In genomic region chr7:116161544-116161943, GRCm38 (mm10) we compare ENCODE assay signal across 9 mouse cellular contexts.
A peak's percentile ranks its signal among the peaks of the same experiment; 100 is the strongest.
DNase-seq lines count a peak whose midpoint lies in the region; ATAC-seq lines count a peak whose summit lies in the region.
"Had no signal": no experiment of that assay in that cellular context is flagged by ENCODE, and none has a peak within 500 bp of the region (broad histone marks: within the 10 kb centered on the region; RNA-seq: fewer than 3 reads in every experiment).

No protein-coding gene starts in this region.

- H3K9ac ChIP-seq in heart, embryonic 12.5 days = no peak overlapping the region
- no peak overlapping the region for H3K9ac ChIP-seq in midbrain, embryonic 12.5 days (replicated peaks)
- H3K9ac ChIP-seq: liver, embryonic 13.5 days had no signal

- no peaks in the 10 kb centered on the region for H3K9me3 ChIP-seq in heart, embryonic 12.5 days (replicated peaks)
- H3K9me3 ChIP-seq in midbrain, embryonic 12.5 days = no peaks in the 10 kb centered on the region
- H3K9me3 ChIP-seq: liver, embryonic 13.5 days had no signal

- H3K36me3 ChIP-seq in heart, embryonic 12.5 days = peaks cover 60% of the 10 kb centered on the region
- H3K36me3 ChIP-seq in midbrain, embryonic 12.5 days = peaks cover 18% of the 10 kb centered on the region

- H3K4me1 ChIP-seq in heart, embryonic 12.5 days (replicated peaks) = peaks cover 6% of the 10 kb centered on the region; the same call in 1 of the 2 replicates
- H3K4me1 ChIP-seq in midbrain, embryonic 12.5 days = no peaks in the 10 kb centered on the region
- H3K4me1 ChIP-seq: liver, embryonic 13.5 days had no signal

- no peak overlapping the region for H3K4me3 ChIP-seq in heart, embryonic 12.5 days
- H3K4me3 ChIP-seq in midbrain, embryonic 12.5 days = no peak overlapping the region
- H3K4me3 ChIP-seq: liver, embryonic 13.5 days had no signal

- H3K4me2 ChIP-seq in heart, embryonic 12.5 days = no peak overlapping the region
- no peak overlapping the region for H3K4me2 ChIP-seq in midbrain, embryonic 12.5 days (replicated peaks)
- H3K4me2 ChIP-seq: liver, embryonic 13.5 days had no signal

- WGBS in heart, embryonic 12.5 days = 17% methylated on average over 5 of the region's 5 CpGs
- 27% methylated on average over 5 of the region's 5 CpGs for WGBS in midbrain, embryonic 12.5 days

- H3K27ac ChIP-seq in heart, embryonic 12.5 days (ENCODE audit: poor library complexity, severe bottlenecking) = no peak overlapping the region
- no peak overlapping the region for H3K27ac ChIP-seq in midbrain, embryonic 12.5 days (replicated peaks)
- H3K27ac ChIP-seq: liver, embryonic 13.5 days had no signal

- no peak for ATAC-seq in heart, embryonic 12.5 days (ENCODE audit: insufficient number of reproducible peaks, low FRiP score)
- ATAC-seq in midbrain, embryonic 12.5 days (ENCODE audit: low FRiP score, low read depth) = peak; percentile 71; the same call in 1 of the 2 replicates

- DNase-seq in heart, adult 8-10 months (ENCODE audit: low spot score) = peak; percentile 42
- DNase-seq in Muller cell, postnatal 12 days (ENCODE audit: inconsistent ontology term) = peak; percentile 37
- peak; percentile 32 to 42 for DNase-seq in cerebellum, postnatal 36 days
- DNase-seq in heart, postnatal 36 days = peak; percentile 31 to 41
- DNase-seq in layer of hippocampus, postnatal 14 days (ENCODE audit: low spot score in 2 of 2) = peak; percentile 53 to 61
- DNase-seq in testis, postnatal 10 days (ENCODE audit: low spot score) = peak; percentile 58
- DNase-seq: liver, embryonic 13.5 days had no signal

- intact Hi-C loops in heart, postnatal 36 days (cut with DNase I) = loop anchor here (1.0 to 5.0 kb wide), 5 partner anchors 29 to 161 kb away; partner anchors contain the start of gene Plekha7

- no peaks in the 10 kb centered on the region for H3K27me3 ChIP-seq in heart, embryonic 12.5 days (replicated peaks)
- H3K27me3 ChIP-seq in midbrain, embryonic 12.5 days = no peaks in the 10 kb centered on the region
- H3K27me3 ChIP-seq: liver, embryonic 13.5 days had no signal
